Mouse (Mus musculus) urinary bladder, postnatal 14 days (tissue): ENCODE data around the gene Mast1.

ENCODE experiments used
- DNase-seq: peaks from one replicate; pipeline ENCODE4 v3.0.0; 2021; ENCODE audit warnings: low spot score

The Mast1 gene

DNA sequence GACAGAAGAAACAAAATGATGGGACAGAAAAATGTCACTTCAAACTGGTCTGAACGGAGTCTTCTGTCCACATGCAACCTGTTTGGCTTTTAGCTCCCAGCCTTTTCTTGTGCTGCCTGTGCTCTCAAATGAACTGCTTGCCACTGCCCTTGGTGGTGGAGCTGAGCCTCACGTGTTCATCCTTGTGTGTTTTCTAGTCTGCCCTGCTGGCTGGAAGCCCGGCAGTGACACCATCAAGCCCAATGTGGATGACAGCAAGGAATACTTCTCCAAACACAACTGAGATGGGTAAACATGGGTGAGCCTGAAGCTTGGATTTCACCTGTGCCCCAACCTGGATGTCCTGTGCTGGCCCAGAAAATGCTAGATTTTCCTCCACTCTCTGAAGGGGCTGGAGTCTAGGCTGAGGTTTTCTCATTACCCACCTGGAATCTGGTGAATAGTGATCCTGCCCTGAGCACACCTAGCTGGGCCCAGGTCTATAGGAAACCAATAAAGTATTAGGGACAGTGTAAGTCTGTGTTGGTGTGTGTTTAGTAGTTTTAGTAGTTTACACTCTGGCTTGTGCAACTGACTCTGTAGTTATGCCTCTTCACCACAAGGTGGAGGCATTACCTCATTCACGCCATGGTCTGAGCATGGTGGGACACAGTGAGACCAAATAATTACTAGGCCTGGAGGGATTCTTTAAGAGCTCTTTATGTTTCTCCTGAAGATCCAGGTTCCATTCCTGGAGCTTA, 36.8 kb upstream of the Mast1 start:
- no peak for DNase-seq

DNA sequence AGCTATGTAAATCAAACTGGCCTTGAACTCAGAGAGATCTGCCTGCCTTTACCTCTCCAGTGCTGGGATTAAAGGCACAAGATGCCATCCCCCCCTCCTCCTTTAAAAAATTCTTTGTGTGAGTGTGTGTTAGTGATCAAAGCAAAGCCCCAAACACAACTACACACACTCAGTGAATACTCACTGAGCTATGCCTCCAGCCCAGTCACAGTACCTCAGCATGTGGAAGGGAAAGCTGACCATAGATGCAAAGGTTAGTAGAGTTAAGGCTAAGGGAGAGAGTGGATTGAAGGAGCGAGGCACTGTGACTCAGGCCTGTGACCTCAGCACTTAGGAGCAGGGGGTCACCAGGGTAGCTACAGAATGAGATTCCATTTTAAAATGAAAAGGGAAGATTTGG, 35.9 kb upstream of the Mast1 start:
- DNase-seq: no peak

GRCm38 (mm10) chr8:84970913-84971312, 33.8 kb upstream of the Mast1 start:
- no peak for DNase-seq

DNA sequence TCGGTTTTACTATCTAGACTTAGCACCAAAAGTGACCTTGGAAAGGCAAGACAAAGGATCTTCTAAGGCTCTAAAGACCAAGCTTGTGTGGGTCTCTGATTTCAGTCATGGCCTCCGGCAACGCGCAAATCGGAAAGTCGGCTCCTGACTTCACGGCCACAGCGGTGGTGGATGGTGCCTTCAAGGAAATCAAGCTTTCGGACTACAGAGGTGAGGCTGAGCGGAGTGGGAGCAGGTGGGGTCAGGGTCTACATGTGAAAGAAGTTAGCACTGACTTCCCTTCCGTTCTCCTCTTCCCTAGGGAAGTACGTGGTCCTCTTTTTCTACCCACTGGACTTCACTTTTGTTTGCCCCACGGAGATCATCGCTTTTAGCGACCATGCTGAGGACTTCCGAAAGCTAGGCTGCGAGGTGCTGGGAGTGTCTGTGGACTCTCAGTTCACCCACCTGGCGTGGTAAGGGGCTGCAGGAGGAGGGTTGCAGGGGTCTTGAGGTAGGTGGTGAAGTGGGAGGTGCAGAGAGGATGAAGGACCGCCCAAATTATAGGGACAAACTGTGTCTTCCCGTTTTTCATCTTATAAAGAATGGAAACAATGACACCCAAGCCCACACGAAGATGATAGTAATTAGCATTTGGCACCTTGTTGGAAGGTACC, 33.1 kb upstream of the Mast1 start:
- DNase-seq: no peak

- peak; percentile 80 for DNase-seq
Observed at GRCm38 (mm10) chr8:84969241-84970134, 32.3 kb upstream of the Mast1 start, which contains the start of the genes Gm49661, Prdx2 and Rnaseh2a. Gm49661 (minus strand) TSS chr8:84969433. Prdx2 (plus strand) TSS chr8:84969587. Rnaseh2a (minus strand) TSS chr8:84969767.

- no peak for DNase-seq
Observed at GRCm38 (mm10) chr8:84968650-84969049, 31.5 kb upstream of the Mast1 start.

GRCm38 (mm10) chr8:84967532-84968304, 30.6 kb upstream of the Mast1 start:
- no peak for DNase-seq

- DNase-seq: no peak
Observed at GRCm38 (mm10) chr8:84966603-84967002, 29.4 kb upstream of the Mast1 start.

DNA sequence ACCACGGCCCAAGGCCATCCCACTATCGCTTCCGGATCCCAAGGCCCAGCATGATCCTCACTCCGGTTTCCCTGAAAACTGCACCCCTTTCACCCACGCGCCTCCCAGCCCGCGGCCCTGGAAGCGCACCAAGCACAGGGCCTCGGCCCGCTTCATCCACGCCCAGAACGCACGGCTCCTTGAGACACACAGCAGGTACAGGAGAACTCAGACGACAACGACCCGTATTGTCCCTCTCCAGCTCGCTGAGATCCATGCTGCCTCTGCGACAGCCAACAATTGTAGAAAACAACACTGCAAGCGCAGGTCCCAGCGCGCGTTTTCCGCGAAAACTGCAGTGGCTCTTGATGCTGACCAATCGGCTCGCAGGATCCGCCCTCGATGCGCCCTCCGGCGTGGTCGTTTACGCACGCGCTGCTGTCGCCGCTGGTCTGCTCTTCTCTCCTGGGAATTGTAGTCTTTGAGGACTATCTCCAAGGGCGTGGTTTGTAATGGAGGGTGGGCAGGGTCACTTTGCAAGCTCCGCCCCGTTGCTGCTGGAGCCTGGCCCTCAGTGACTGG, 28.7 kb upstream of the Mast1 start:
- DNase-seq: peak; percentile 95

DNA sequence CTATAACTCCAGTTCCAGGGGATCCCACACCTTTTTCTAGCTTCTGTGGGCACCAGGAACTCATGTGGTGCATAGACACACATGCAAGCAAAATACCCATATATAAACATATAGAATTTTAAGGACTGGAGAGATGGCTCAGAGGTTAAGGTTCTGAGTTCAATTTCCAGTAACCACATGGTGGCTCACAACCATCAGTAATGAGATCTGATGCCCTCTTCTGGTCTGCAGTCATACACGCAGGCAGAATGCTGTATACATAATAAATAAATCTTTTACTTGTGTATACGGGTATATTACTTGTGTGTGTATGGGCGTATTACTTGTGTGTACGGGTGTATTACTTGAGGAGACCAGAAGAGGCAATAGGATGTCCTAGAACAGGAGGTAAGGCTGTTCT, 26.8 kb upstream of the Mast1 start:
- no peak for DNase-seq

GRCm38 (mm10) chr8:84959811-84960210, 22.7 kb upstream of the Mast1 start:
- no peak for DNase-seq

GRCm38 (mm10) chr8:84956768-84957167, 19.6 kb upstream of the Mast1 start:
- DNase-seq: peak; percentile 76

DNA sequence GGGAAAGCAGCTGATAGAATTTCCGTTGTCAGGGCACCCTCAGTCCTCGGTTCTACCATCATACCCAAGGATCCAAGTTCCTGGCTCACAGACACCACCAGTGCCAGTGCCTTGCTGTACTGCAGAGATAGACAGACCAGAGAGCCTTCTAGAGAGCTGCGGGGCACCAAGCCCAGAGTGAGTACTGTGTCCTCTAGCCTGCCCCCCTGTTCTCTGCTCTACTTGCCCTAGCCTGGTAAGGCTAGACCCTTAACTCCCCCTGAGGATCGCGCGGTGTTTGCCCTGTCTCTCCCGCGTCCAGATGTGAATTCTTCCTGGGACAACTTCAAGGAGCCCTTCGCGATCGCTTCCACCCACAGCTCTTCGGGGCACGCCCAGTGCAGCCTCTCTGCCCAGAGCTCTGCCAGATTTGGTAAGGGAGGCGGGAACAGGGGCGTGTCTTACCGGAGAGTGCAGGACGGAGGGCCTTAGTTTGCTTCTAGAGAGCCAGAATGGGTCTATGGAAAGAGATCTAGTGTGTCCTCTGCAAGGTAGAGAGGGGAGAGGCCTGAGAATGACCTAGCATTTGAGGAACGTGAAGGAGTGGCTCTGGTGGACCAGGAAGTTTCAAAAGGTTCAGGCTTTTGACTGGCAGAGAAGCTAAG, 15.6 kb upstream of the Mast1 start:
- peak; percentile 63 for DNase-seq

GRCm38 (mm10) chr8:84949753-84950152, 12.6 kb upstream of the Mast1 start:
- no peak for DNase-seq

DNA sequence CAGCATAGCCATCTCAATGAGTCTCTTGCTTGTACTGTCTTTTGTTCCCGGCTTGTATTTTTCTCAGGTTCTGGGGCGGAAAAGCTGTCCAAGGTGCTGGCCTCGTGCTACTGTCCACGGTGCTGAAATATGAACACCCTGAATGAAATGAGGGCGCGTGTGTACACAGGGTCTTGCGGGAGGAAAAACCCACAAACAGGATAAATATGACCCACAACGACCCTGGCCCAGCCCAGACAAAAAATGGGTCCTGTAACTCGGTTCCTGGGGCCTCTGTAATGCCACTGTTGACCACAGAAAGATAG, 10.0 kb upstream of the Mast1 start:
- no peak for DNase-seq

DNA sequence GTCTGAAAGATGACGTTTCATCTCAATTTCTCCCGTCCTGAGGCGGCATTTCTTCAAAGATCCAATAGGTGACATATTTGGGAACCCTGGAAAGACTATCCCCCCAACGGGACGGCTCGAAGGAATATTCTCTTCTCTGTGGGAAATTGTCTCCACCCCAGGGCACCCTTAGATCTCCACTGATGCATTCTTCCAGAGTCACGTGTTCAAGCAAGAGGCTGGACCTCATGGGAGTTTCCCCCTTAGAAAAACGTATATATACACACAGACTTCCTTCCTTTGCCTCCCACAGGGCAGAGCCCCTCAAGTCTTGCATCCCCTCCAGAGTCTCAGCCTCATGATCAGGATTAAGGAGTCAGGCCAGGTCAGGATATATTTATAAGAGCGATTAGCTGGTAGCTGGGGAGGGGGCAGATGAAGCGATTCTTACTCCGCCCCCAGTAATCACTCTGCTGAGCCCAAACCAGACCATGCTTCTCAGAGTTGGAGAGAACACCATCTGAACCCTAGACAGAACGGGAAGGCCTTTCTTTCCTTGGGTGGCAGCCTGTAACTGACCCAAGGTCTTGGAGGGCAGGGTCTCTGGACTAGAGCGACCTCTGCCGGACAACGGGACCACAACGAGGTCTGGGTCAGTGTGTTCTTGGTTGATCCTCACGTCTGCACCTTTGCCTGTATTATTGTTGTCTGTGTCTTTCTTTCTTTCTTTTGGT, 9.5 kb upstream of the Mast1 start, which contains the start of gene Rtbdn:
Gene Rtbdn (plus strand): TSS at position 464 of the 713 bp plus-strand sequence.
- no peak for DNase-seq

DNA sequence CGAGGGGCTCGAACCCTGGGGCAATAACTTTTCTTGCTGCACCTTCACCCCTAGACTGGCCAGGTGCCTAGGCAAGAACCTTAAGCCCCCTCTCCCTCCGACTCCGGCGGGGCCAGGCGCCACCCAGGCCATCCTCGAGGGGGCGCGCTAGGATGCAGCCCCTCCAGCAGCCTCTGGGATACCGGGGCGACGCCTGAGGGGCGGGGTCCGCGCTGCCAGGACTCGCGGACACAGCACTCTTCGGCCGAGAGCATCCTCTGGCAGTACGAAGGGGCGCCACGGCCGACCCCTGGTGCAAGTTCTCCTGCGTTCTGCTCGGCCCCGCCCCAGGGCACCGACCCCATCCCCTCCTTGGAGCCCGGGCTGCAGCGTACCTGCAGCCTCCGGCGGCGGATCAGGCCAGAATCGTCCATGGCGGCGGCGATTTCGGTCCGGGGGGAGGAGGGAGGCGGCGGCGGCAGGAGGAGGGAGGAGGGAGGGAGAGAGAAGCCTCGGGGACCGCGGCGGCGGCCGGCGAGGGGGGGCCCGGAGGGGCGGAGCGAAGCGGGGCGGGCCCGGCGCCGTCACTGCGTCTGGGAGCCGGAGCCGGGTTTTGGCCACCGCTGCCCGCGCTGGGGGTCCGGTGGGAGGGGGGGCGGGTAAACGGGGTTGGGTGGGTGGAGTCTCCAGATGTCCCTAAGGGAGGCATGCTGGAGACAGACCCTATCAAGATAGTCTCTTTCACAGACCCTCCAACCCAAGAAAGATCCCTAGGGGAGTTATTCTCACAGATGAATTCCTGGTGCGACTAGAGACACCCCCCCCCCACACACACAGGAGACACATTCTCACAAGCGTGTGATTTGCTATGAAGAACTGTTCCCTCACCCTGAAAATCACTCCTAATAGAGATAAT, 8.7 kb upstream of the Mast1 start:
- no peak for DNase-seq

DNA sequence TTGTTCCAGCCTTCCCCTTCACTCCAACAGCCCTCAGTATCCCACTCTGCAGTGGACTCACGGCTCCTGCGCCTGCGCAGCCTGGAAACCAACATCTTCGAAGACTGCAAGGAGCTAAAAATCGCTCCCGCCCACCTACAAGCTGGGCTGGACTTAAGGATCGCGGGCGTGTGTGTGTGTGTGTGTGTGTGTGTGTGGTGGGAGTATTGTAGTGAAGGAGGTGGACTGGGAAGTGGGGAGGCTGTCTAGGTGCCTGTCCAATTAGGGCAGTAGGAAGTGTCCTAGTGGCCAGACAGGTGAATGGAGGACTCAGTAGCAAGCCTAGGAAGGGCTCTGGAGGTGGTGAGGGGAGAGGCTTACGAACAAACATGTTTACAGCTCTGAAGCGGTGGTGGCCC, 8.1 kb upstream of the Mast1 start:
- no peak for DNase-seq

- DNase-seq: no peak
Observed at GRCm38 (mm10) chr8:84944478-84945160, 7.5 kb upstream of the Mast1 start.
